Mouse (Mus musculus) kidney, embryonic 14.5 days (tissue): ENCODE data around the gene Ifi27. TPM values are rescaled to one million over a fixed set of nuclear protein-coding genes. Genes with fewer than 3 reads are reported as not detected.
"Not testable (repeated sequence)": the region's sequence is repeated elsewhere in the genome, so short reads cannot be mapped to it uniquely, and the experiment has no call there.

Experiments
- ATAC-seq: fragments of 200-750 bp; cut with Nextera tagmentation; 2 replicates; pipeline ENCODE4 v1.8.0; 2017; ENCODE audit warnings: moderate number of reproducible peaks, mild to moderate bottlenecking, moderate TSS enrichment, moderate library complexity; ENCODE audit not compliant: low FRiP score, low TSS enrichment
- H3K27ac ChIP-seq: fragments of 300-500 bp; sonication (generic); 2 replicates; pipeline ENCODE4 v1.5.1; 2014; ENCODE audit warnings: low read depth, mild to moderate bottlenecking, low read length, moderate library complexity, mixed read lengths
- H3K27me3 ChIP-seq: fragments of 300-500 bp; sonication (generic); 2 replicates; pipeline ENCODE4 v1.6.1; 2014; ENCODE audit warnings: mild to moderate bottlenecking, low read length; ENCODE audit not compliant: control insufficient read depth, insufficient read depth
- H3K36me3 ChIP-seq: fragments of 300-500 bp; sonication (generic); 2 replicates; pipeline ENCODE4 v1.6.1; 2014; ENCODE audit warnings: low read length, mixed read lengths; ENCODE audit not compliant: control insufficient read depth, insufficient read depth
- H3K4me1 ChIP-seq: fragments of 300-500 bp; sonication (generic); 2 replicates; pipeline ENCODE4 v1.6.1; 2014; ENCODE audit warnings: low read length, mixed read lengths; ENCODE audit not compliant: control insufficient read depth, insufficient read depth
- H3K4me2 ChIP-seq: fragments of 300-500 bp; sonication (generic); replicated peaks from 2 replicates; pipeline ENCODE4 v1.6.1; 2014; ENCODE audit warnings: low read depth, mild to moderate bottlenecking, low read length
- H3K4me3 ChIP-seq: fragments of 300-500 bp; sonication (generic); 2 replicates; pipeline ENCODE4 v1.5.1; 2014; ENCODE audit warnings: mild to moderate bottlenecking, low read length
- H3K9ac ChIP-seq: fragments of 300-500 bp; sonication (generic); 2 replicates; pipeline ENCODE4 v1.6.1; 2014; ENCODE audit warnings: low read depth, mild to moderate bottlenecking, low read length, moderate library complexity
- H3K9me3 ChIP-seq: fragments of 300-500 bp; sonication (generic); 2 replicates; pipeline ENCODE4 v1.6.1; 2016; ENCODE audit warnings: low read length; ENCODE audit not compliant: control insufficient read depth
- WGBS: fragments of 180-500 bp; shearing (Covaris S2); extraction: QIAGEN DNeasy Blood & Tissue Kit; methylation state at CpG from one replicate; pipeline ENCODE4 v1.1.7; 2014; 5-methylcytosine and 5-hydroxymethylcytosine counted together
- polyA plus RNA-seq: library from polyadenylated mRNA; unstranded; fragments of >200 nt; fragmentation: Nextera tagmentation; extraction: Ambion mirVana; gene quantifications from 2 replicates; pipeline ENCODE4 v1.2.1, GENCODE M21; 2014

The Ifi27 gene
- polyA plus RNA-seq, 1 experiment from 2014 or later, result 22.5 TPM

DNA sequence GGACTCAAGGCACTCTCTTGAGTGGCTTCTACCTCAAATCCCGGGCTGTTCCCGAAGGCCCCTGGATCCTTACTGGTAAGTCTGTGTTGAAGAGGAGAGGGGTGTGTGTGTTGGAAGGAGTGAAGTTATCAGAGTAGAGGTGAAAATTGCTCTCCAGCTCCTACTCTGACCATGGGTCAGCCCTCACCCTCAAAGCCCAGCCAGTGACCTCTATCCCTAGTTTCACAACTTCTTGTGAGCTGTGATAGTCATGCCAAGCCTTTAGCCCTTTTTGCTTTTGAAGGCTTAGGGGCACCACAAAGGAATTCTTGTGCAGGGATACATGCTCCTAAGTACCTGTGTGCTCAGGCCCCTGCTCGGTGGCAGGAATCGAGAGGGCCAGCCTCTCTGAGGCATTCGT is 47.7 kb downstream of the Ifi27 start:
- no peak overlapping the region for H3K4me3 ChIP-seq
- no peak overlapping the region for H3K4me2 ChIP-seq
- no peak overlapping the region for H3K9ac ChIP-seq
- no peak overlapping the region for H3K27ac ChIP-seq
- H3K9me3 ChIP-seq, result no peaks in the 10 kb centered on the region
- no peaks in the 10 kb centered on the region for H3K27me3 ChIP-seq
- WGBS, result 83% methylated on average over 5 of the region's 5 CpGs
- no peaks in the 10 kb centered on the region for H3K36me3 ChIP-seq
- H3K4me1 ChIP-seq, result no peaks in the 10 kb centered on the region
- ATAC-seq, result no peak

DNA sequence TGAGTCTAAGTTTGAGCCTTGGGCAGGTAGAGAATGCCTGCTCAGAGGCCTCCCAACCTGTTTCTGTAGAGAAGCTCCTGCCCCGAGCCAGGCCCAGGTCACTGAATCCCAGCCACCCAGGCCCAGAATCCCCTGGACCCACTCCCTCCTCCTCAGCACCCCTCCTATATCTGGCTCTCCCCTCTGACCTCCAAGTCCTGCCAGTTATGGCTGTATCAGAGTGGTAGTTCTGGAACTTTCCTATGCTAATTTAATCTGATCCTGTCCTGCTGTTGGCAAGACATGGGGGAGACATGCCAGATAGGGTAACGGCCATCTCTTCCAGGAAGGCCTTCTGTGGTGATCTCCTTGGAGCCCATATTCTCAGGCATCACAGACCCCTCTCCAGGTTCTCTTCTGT is 48.8 kb downstream of the Ifi27 start:
- Histone ChIP-seq H3K27ac (no peak overlapping the region), H3K9ac (no peak overlapping the region), H3K9me3 (no peaks in the 10 kb centered on the region), H3K4me1 (no peaks in the 10 kb centered on the region), H3K4me2 (no peak overlapping the region), H3K4me3 (no peak overlapping the region), H3K36me3 (no peaks in the 10 kb centered on the region), H3K27me3 (no peaks in the 10 kb centered on the region)
- WGBS, result 61% methylated on average over 2 of the region's 2 CpGs
- no peak for ATAC-seq

DNA sequence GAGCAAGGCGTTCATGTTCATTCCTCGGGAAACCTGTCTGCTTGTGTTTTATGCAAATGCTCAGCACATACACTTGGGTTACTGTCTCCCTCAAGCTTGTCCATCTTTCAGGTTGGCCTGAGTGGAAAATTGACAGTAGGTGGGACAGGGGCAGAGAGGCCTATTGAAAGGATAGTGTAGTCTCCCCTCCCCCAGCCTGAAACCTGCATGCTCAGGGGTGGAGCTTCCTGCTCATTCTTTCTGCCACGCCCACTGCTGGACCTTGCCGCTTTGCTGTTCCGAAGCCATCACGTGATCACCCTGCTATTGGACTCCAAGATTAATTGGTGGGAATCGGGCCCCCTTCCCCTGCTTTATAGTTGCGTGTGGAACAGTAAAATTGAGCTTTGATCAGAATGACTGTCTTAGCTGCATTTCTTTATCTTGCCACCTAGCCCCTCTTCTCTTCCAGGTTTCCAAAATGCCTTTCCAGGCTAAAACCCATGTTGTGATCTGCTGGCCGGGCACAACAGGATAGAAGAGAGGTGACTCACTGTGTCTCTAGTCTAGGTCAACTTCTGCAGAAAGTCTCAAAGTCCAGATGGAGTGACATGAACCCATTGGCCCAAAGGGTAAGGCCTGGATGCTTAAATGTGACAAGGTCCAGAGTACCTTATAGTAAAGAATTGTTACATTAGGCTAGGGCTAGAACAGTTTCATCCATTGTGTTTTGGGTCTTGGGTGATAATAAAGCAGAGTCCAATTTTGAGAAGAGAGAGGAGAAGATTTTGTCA is 50.4 kb downstream of the Ifi27 start:
- H3K27ac ChIP-seq, H3K27me3 ChIP-seq, H3K4me1 ChIP-seq, ATAC-seq, H3K4me2 ChIP-seq, H3K9ac ChIP-seq, H3K4me3 ChIP-seq, H3K36me3 ChIP-seq, H3K9me3 ChIP-seq: not testable (repeated sequence)
- whole genome bisulfite sequencing, result 61% methylated on average over 9 of the region's 9 CpGs

DNA sequence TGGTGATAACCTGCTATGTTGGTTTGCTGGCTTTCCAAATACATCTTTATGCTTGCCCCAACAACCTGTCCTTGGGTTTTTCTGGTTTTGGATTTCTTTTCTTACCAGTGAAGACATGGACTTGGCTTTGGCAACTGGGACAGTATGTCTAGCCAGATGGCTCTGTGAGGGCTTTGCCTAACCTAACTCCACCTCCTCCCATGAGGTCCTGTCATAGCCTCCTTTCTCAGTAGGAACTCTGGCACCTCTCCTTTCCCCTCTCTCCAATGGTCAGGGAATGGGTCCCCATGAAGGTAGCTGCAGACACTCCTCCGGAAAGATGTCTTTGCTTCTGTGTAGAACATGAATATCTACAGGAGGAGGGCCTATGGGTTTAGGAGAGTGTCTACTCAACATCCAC is 52.7 kb downstream of the Ifi27 start:
- Histone ChIP-seq H3K4me2 (no peak overlapping the region), H3K27me3 (no peaks in the 10 kb centered on the region), H3K27ac (no peak overlapping the region), H3K4me1 (no peaks in the 10 kb centered on the region), H3K4me3 (no peak overlapping the region), H3K9ac (no peak overlapping the region), H3K9me3 (no peaks in the 10 kb centered on the region), H3K36me3 (no peaks in the 10 kb centered on the region)
- 79% methylated on average over 1 of the region's 1 CpGs for WGBS
- no peak for ATAC-seq

DNA sequence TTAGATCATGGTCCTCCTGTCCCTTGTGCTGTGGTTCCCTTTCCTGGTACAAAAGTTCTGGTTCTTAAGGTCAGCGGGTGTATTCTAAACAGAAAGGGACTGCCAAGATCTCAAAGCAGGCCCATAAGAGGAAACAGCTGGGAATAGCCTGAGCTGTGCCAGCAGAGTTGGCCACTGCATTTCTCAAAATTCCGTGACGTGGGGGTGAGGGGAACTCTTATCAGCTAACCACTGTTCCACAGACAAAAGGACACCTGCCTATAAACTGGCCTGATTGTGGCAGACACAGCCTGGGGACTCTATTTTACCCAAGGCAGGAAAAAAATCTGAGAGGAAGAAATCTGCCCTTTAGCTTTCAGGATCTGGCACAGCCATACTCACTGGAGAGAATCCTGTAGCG is 53.3 kb downstream of the Ifi27 start:
- Histone ChIP-seq H3K4me3 (no peak overlapping the region), H3K27ac (no peak overlapping the region), H3K4me1 (no peaks in the 10 kb centered on the region), H3K9ac (no peak overlapping the region), H3K4me2 (no peak overlapping the region), H3K36me3 (no peaks in the 10 kb centered on the region), H3K9me3 (no peaks in the 10 kb centered on the region), H3K27me3 (no peaks in the 10 kb centered on the region)
- no peak for ATAC-seq
- 79% methylated on average over 4 of the region's 4 CpGs for WGBS

DNA sequence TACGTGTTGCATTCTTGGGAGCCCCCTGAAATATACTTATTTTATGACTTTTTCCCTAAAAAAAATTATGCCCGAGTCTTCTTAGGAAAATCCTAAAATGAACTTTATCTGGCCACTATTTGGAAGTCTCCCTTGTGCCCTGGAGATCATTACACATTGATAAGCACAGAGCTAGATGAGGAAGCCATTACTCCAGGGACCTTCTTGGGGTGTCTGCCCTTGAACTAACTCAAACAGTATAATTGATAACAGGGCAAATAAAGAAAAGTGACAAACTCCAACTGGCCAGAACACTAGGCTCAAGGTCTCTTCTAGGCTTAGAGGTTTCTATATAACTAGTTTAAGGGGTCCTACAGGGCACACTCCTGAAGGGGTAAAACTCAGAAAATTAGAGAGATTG is 53.7 kb downstream of the Ifi27 start:
- ATAC-seq, result no peak
- Histone ChIP-seq H3K4me2 (no peak overlapping the region), H3K27me3 (no peaks in the 10 kb centered on the region), H3K4me3 (no peak overlapping the region), H3K36me3 (no peaks in the 10 kb centered on the region), H3K9ac (no peak overlapping the region), H3K27ac (no peak overlapping the region), H3K4me1 (no peaks in the 10 kb centered on the region), H3K9me3 (no peaks in the 10 kb centered on the region)
- WGBS, result 70% methylated on average over 2 of the region's 2 CpGs

Other genes with a start within 250 kb of the Ifi27 start
- gene Prima1, start 192.1 kb upstream of the Ifi27 start, polyA plus RNA-seq, result 0.21 and 0.49 TPM in 2 replicates
- gene Fam181a, start 123.2 kb upstream of the Ifi27 start, polyA plus RNA-seq, result not detected in 2 replicates
- gene Asb2, start 78.2 kb upstream of the Ifi27 start, polyA plus RNA-seq, result 1.0 and 1.2 TPM in 2 replicates
- 6.0 and 6.1 TPM in 2 replicates for gene Otub2, start 45.5 kb upstream of the Ifi27 start, polyA plus RNA-seq
- 0.22 and 0.26 TPM in 2 replicates for gene 9330161L09Rik, start 26.4 kb upstream of the Ifi27 start, polyA plus RNA-seq
- gene Ddx24, start 8.4 kb upstream of the Ifi27 start, polyA plus RNA-seq, result 73.9 and 93.9 TPM in 2 replicates
- gene Ifi27l2a, start 9.5 kb downstream of the Ifi27 start, polyA plus RNA-seq, result 5.9 and 8.0 TPM in 2 replicates
- not detected in 2 replicates for gene Ifi27l2b, start 23.0 kb downstream of the Ifi27 start, polyA plus RNA-seq
- gene Ppp4r4, start 98.1 kb downstream of the Ifi27 start, polyA plus RNA-seq, result 1.2 and 2.0 TPM in 2 replicates
- gene Serpina10, start 197.2 kb downstream of the Ifi27 start, polyA plus RNA-seq, result not detected in 2 replicates
- 0.47 and 0.95 TPM in 2 replicates for gene Serpina6, start 223.0 kb downstream of the Ifi27 start, polyA plus RNA-seq
- gene Serpina16, start 241.9 kb downstream of the Ifi27 start, polyA plus RNA-seq, result not detected in 2 replicates